Mouse (Mus musculus) T-cell, adult 66 days (primary cell): ENCODE data around the gene Olfr1324. TPM values are rescaled to one million over a fixed set of nuclear protein-coding genes. Genes with fewer than 3 reads are reported as not detected.

ENCODE experiments used
- total RNA-seq, 2 experiments: library from RNA; stranded (reverse); gene quantifications; 3 replicates in 1 of 2; 4 replicates in 1 of 2; pipeline ENCODE4 v1.2.4; 2023

Gene Olfr1324
- total RNA-seq = not detected

DNA sequence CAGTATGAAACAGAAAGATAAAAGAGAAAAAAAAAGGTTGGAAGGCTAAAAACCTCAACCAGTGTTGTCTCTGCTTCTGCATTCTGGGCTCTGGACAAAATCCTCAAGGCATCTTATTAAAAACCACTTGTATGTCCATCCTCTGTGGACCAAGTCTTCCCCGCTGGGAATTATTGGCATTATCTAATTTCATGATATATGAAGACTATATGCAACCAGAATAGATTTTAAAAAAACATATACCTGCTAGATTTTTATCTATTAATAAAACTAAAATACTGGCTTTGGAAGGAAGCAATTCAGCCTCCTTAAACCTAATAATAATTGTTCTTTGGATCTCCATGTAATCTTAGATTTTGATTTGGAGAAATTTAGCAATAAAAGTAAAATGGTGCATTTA lies at the start of gene Olfr1324:
Gene Olfr1324, minus strand, starts transcription at position 101 of the 400 bp plus-strand sequence.

